In the genomic region with DNA sequence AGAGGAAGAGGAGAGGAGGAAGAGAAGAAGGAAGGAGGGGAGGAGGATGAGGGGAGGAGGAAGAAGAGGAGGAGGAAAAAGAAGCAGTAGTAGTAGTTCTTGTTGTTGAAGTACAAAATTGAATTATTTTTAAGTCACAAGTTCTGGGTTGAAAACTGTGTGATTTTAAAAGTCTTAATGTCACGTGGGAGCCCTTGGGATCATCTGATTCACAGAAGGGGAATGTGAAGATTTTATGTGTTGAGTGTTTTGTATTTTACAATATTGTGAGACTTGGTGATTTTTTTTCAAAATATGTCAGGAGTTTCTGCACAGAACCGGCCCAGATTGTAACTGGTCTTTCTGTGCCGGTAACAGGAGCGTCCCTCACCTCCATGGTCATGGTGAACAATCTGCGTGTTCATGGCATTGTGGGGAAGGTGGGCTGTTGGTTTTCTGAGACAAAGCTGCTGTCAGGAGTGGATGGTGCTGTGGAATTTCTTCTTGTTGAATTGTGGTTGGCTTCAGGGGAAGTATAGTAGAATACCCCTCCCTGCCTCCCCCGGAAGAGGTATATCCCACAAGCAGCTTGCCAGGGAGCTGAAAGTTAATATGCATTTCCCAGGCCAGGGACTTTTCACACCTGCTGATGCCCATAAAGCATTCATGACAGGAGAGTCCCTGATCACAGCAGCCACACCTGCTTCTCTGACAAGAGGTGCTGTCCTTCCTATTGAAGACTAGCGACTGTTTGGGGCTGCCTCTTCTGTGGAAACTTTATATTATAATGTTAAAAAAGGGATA, we compare ENCODE assay signal across 24 mouse cellular contexts.
DNase-seq lines count a peak whose midpoint lies in the region; ATAC-seq and TF ChIP-seq lines count a peak whose summit lies in the region.
"Had no signal": no experiment of that assay in that cellular context is flagged by ENCODE, and none has a peak within 500 bp of the region (broad histone marks: within the 10 kb centered on the region; RNA-seq: fewer than 3 reads in every experiment).

No protein-coding gene starts in this region.

- no peaks in the 10 kb centered on the region for H3K36me3 ChIP-seq in embryonic facial prominence, embryonic 14.5 days (ENCODE audit: control insufficient read depth, insufficient read depth, low read length)
- no peaks in the 10 kb centered on the region for H3K36me3 ChIP-seq in embryonic facial prominence, embryonic 10.5 days (replicated peaks)
- no peaks in the 10 kb centered on the region for H3K36me3 ChIP-seq in myocyte (ENCODE audit: control insufficient read depth, insufficient read depth)
- H3K36me3 ChIP-seq: G1E; heart, embryonic 10.5 days; hindbrain, embryonic 15.5 days; limb, embryonic 12.5 days; midbrain, embryonic 12.5 days had no signal

- no peak overlapping the region for H3K4me2 ChIP-seq in embryonic facial prominence, embryonic 14.5 days (ENCODE audit: low read depth, low read length)
- peak overlapping the region; percentile 67 for H3K4me2 ChIP-seq in myocyte (ENCODE audit: low read depth)
- H3K4me2 ChIP-seq: hindbrain, embryonic 15.5 days; limb, embryonic 12.5 days; liver, embryonic 11.5 days; midbrain, embryonic 12.5 days had no signal

- peak; percentile 36 for DNase-seq in embryonic facial prominence, embryonic 14.5 days (ENCODE audit: low spot score)
- DNase-seq in embryonic facial prominence, embryonic 10.5 days (ENCODE audit: low spot score): no peak
- DNase-seq in thymus, postnatal 0 days (ENCODE audit: low spot score): peak; percentile 18
- DNase-seq in thymus, adult 18-20 months: no peak
- peak; percentile 40 for DNase-seq in fibroblast of lung, adult 2 months (ENCODE audit: low read depth)
- no peak for DNase-seq in urinary bladder, postnatal 4 days (ENCODE audit: low spot score in 2 of 2)
- no peak for DNase-seq in ovary, postnatal 14 days (ENCODE audit: low spot score)
- DNase-seq: adrenal gland, postnatal 10 days; cerebellum, adult 8-10 months; cerebellum, postnatal 36 days; heart, postnatal 4 days; kidney, adult 2 months; kidney, postnatal 10 days; liver, postnatal 0 days; right cerebral cortex, postnatal 25 days had no signal

- H3K27ac ChIP-seq in embryonic facial prominence, embryonic 14.5 days (replicated peaks; ENCODE audit: low read depth, low read length): no peak overlapping the region
- H3K27ac ChIP-seq in embryonic facial prominence, embryonic 10.5 days (replicated peaks): no peak overlapping the region
- H3K27ac ChIP-seq: heart, embryonic 10.5 days; hindbrain, embryonic 15.5 days; limb, embryonic 12.5 days; macrophage; midbrain, embryonic 12.5 days had no signal

- H3K9ac ChIP-seq in embryonic facial prominence, embryonic 14.5 days (ENCODE audit: low read depth, low read length): no peak overlapping the region
- H3K9ac ChIP-seq: hindbrain, embryonic 15.5 days; limb, embryonic 12.5 days; liver, postnatal 0 days; midbrain, embryonic 12.5 days had no signal

- no peak for TF ChIP-seq POLR2A in myocyte (IDR thresholded peaks at IDR 0.05; ENCODE audit: insufficient read length, low read depth)

- ATAC-seq in embryonic facial prominence, embryonic 14.5 days (ENCODE audit: low read depth): no peak
- ATAC-seq: liver, postnatal 0 days; lung, postnatal 0 days had no signal

- no peak overlapping the region for H3ac ChIP-seq in myocyte (ENCODE audit: control insufficient read depth, insufficient read length)

- H3K9me3 ChIP-seq in embryonic facial prominence, embryonic 14.5 days (ENCODE audit: control insufficient read depth, low read length): no peaks in the 10 kb centered on the region
- no peaks in the 10 kb centered on the region for H3K9me3 ChIP-seq in embryonic facial prominence, embryonic 10.5 days
- H3K9me3 ChIP-seq: heart, embryonic 10.5 days; hindbrain, embryonic 15.5 days; limb, embryonic 12.5 days; midbrain, embryonic 12.5 days had no signal

- H3K4me1 ChIP-seq in embryonic facial prominence, embryonic 14.5 days (ENCODE audit: control insufficient read depth, insufficient read depth, low read length): no peaks in the 10 kb centered on the region
- peaks cover 5% of the 10 kb centered on the region; the same call in 1 of the 2 replicates for H3K4me1 ChIP-seq in embryonic facial prominence, embryonic 10.5 days
- H3K4me1 ChIP-seq: midbrain, embryonic 12.5 days had no signal

- 80% methylated on average over 7 of the region's 7 CpGs for whole genome bisulfite sequencing in embryonic facial prominence, embryonic 14.5 days
- WGBS in embryonic facial prominence, embryonic 10.5 days: 93% methylated on average over 7 of the region's 7 CpGs

- H3K79me2 ChIP-seq in myocyte (ENCODE audit: control insufficient read depth, insufficient read depth): peaks cover 7% of the 10 kb centered on the region

- H3K27me3 ChIP-seq in embryonic facial prominence, embryonic 14.5 days (replicated peaks; ENCODE audit: control insufficient read depth, insufficient read depth, low read length): no peaks in the 10 kb centered on the region
- H3K27me3 ChIP-seq in embryonic facial prominence, embryonic 10.5 days (replicated peaks; ENCODE audit: low read depth, poor library complexity, severe bottlenecking): no peaks in the 10 kb centered on the region
- no peaks in the 10 kb centered on the region for H3K27me3 ChIP-seq in myocyte (ENCODE audit: control insufficient read depth, insufficient read depth, insufficient read length)
- H3K27me3 ChIP-seq: hindbrain, embryonic 15.5 days; limb, embryonic 12.5 days; midbrain, embryonic 12.5 days had no signal

- no peak overlapping the region for H3K4me3 ChIP-seq in embryonic facial prominence, embryonic 14.5 days (ENCODE audit: low read depth, low read length)
- no peak overlapping the region for H3K4me3 ChIP-seq in embryonic facial prominence, embryonic 10.5 days
- H3K4me3 ChIP-seq in myocyte: no peak overlapping the region
- H3K4me3 ChIP-seq: heart, embryonic 10.5 days; hindbrain, embryonic 15.5 days; limb, embryonic 12.5 days; midbrain, embryonic 12.5 days had no signal

TF ChIP-seq in myocyte, 11 proteins besides CTCF, POLR2A, EP300 and RAD21:
- TF ChIP-seq MYOD1 (IDR thresholded peaks at IDR 0.05; ENCODE audit: control insufficient read depth in 1 of 3, insufficient read length in 2 of 3, low read depth in 2 of 3) (peak; percentile 61 to 94 (median 90)), CEBPB (IDR thresholded peaks at IDR 0.05; ENCODE audit: insufficient read depth, poor library complexity, severe bottlenecking) (no peak), E2F4 (IDR thresholded peaks at IDR 0.05; ENCODE audit: insufficient read depth) (no peak), POLR2AphosphoS2 (IDR thresholded peaks at IDR 0.05; ENCODE audit: insufficient read length, low read depth) (no peak), TCF3 (IDR thresholded peaks at IDR 0.05; ENCODE audit: insufficient read length, low read depth) (no peak), REST (IDR thresholded peaks at IDR 0.05; ENCODE audit: insufficient read depth, insufficient read length) (no peak), USF1 (IDR thresholded peaks at IDR 0.05; ENCODE audit: low read depth) (peak; percentile 69), TCF12 (IDR thresholded peaks at IDR 0.05; ENCODE audit: insufficient read depth, poor library complexity, severe bottlenecking) (peak; percentile 29), MAX (IDR thresholded peaks at IDR 0.05; ENCODE audit: low read depth) (no peak), SRF (IDR thresholded peaks at IDR 0.05; ENCODE audit: control insufficient read depth, insufficient read length, low read depth) (no peak), MYOG (IDR thresholded peaks at IDR 0.05; ENCODE audit: control insufficient read depth in 1 of 3, insufficient read depth in 1 of 3, insufficient read length in 2 of 3, low read depth in 2 of 3) (peak in 1 of 3 experiments; percentile 50)

Comparison
In these comparisons a context has a peak if more than half of its experiments do, and no peak if none do; other contexts are left out.
1. DNase-seq: peak in embryonic facial prominence, embryonic 14.5 days (single experiment), thymus, postnatal 0 days (single experiment) and fibroblast of lung, adult 2 months (single experiment); none in embryonic facial prominence, embryonic 10.5 days (single experiment), thymus, adult 18-20 months (0 of 2), urinary bladder, postnatal 4 days (0 of 2) and ovary, postnatal 14 days (single experiment).